Mouse (Mus musculus): ENCODE data around the gene Prmt3. TPM values are rescaled to one million over a fixed set of nuclear protein-coding genes. Genes with fewer than 3 reads are reported as not detected.
A peak's percentile ranks its signal among the peaks of the same experiment; 100 is the strongest.

The Prmt3 gene
- 34.1 and 38.4 TPM in 2 replicates for total RNA-seq (2021)
- long read RNA-seq, transcript Prmt3-201 (16 exons, 2,507 nt): major isoform, 70 of 86 reads
- long read RNA-seq, partial matches to known transcripts: 0 of 86 reads
- long read RNA-seq, other reads (novel, unspliced or antisense): 16 of 86 reads

DNA sequence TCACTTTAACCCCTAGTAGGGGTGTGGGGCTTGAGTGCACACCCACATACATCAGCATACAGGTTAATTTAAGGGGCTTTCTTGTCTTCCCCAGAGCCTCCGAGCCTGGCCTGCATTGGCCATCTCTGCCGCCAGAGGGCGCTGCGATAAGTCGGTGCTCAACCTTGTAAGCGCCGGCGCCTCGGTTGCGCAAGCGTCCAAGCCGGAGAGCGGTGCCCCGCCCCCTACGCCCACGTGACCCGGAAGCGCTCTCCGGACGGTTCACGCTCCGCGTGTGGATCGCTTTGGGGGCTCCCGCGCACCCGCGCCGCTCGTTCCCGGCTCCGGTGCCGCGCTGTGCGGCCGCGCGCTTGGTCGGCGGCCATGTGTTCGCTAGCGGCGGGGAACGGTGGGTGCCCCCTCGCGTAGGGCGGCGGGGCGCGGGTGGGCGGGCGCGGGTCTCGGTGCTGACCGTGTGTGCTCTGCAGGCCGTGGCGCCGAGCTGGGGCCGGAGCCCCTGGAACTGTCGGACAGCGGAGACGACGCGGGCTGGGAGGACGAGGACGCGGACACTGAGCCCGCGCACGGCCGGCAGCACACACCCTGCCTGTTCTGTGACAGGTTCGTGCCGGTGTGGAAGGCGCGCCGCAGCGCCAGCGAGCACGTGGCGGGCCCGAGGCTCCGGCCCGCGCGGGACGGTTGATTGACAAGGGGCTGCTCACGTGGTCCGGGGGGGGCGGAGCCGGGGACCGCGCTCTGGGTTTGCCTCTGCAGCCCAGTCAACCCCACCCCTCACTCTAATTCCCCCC lies at the start of gene Prmt3:
Prmt3 (plus strand) TSS at position 233 of the 788 bp plus-strand sequence.
- DNase-seq: peak; percentile 99

DNA sequence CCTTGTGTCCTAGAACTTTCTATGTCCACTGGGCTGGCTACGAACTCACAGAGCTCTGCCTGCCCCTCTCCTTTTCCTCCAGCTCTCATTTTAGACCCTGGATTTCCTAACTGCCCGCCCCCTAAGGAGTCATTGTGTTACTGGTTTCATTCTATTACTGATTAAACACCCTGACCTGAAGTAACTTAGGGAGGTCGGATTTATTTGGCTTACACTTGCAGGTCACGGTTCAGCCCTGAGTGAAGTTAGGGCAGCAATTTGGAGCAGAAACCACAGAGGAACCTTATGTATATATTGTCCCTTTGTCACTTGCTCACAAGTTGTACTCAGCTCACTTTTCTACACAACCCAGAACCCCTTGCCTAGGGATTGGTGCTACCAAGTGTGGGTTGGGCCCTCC lies 43.8 kb upstream of the Prmt3 start:
- DNase-seq: no peak

DNA sequence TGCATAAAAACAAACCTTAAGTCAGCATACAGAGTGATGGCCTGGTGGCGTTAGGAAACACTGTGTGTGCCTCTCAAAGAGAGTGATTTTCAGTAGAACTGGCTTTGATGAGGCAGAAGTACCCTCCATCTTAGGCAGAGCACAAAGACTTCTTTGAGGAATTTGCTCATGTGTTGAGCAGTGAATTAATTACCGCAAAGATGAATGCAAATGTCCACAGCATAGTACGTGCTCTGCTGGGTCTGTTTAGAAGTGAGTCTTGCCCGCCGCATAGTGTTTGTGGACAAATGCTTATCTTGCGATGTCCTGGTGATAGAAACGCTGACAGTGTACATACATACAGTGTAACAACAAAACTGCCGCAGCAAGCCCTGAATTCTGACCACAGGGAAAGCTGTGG lies 38.7 kb upstream of the Prmt3 start:
- no peak for DNase-seq

DNA sequence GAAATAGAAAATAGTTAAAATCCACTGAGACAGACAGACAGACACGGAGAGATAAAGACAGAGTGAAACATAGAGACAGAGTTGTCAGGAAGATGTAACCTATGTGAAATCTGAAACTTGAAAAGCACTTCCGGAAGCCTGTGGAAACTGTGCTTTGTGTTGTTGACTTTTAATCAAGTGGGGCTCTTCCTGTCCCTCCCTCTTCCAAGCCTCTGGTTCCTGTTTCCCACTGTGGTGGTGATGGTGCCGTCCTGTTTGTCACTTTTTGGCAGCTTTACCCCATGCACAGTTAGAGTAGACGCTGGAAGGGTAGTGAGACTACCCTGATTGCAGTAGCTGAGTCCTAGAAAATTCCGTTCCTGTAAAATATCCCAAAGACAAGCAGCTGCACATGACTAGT lies 36.7 kb upstream of the Prmt3 start:
- DNase-seq: no peak

DNA sequence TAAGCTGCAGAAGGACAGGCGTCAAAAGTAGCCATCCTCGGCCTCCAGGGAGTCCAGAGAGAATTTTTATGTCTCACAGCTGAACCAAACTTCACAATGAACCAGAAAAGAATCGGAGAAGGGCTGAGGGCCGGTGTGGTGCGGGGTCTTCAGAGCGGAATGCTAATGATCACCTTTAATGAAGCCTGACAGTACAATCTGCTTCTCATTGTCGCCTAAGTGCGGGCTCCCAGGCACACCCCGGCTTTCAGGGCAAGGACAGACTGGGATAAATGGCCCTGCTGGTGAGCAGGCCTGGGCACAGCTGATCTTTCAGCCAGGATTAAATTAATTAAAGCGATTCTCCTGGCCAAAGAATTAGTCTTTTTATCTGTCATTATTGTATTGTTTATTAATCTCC lies 36.2 kb upstream of the Prmt3 start:
- DNase-seq: no peak

DNA sequence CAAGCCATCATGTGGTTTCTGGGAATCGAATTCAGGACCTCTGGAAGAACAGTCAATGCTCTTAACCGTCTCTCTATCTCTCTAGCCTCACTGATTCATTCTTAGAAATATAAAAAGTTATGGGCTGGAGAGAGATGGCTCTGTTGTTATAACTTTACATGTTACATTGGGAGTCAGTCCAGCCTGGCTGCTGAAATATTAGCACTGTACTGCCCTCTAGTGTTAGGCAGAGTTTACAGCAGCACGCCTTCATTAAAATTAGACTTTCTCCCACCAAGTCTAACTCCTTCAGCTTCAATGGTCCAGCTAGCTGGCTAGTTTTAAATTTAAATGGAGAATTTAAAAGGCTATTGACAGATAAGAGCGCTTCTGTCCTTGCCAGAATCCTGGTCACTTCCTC lies 27.0 kb upstream of the Prmt3 start:
- peak; percentile 14 for DNase-seq

DNA sequence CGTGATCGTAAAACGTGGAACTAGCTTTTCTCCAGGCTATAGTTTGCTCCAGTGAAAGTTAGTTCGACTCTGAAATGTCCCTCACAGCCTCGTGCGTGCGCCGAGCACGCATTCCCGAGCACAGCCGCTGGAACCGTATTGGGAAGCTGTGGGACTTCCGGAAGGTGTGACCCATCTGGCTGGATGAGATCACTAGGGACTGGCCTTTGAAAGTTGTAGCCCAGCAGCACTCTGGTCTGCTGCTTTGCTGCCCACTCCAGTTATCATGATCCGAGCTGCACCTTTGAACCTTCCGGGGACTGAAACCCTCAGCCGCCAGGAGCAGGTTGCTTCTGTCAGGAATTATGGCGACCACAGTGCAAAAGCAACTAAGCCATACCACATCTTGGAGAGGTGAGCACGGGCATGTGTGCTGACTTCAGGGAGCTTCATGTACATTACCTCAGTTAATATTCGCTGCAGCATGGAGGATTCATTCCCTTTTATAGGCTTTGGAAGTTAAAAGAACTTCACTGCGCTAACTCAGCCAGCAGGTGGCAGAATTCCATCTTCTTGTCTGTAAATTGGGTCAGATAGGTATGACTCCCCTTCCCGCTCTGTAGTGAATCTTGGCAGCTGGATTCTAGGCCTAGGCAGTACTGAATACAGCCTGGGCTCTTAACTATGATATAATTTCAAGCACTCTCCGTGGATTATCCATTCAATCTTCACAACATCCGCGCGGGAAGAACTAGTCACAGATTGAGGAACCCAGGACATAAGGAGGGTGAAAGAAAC lies 25.2 kb upstream of the Prmt3 start:
- DNase-seq: peak; percentile 36

DNA sequence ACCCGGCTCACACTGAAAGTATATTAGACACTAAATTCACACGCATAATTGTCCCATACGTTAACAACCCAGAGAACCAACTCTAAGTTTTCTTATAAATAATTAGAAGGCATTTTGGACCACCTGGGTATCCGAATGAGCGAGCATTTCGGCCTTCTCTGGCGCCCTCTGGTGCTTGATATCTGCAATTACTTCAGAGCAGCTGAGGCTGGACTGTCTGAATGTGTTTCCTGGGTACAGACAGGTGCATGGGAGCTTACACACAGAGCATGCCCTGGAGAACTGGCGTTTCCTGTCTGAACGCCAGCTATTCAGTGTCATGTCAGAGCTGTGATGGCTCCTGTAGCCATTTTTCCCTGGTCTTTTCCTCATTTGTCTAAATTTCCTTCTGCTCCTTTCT lies 23.4 kb upstream of the Prmt3 start:
- peak; percentile 54 for DNase-seq

DNA sequence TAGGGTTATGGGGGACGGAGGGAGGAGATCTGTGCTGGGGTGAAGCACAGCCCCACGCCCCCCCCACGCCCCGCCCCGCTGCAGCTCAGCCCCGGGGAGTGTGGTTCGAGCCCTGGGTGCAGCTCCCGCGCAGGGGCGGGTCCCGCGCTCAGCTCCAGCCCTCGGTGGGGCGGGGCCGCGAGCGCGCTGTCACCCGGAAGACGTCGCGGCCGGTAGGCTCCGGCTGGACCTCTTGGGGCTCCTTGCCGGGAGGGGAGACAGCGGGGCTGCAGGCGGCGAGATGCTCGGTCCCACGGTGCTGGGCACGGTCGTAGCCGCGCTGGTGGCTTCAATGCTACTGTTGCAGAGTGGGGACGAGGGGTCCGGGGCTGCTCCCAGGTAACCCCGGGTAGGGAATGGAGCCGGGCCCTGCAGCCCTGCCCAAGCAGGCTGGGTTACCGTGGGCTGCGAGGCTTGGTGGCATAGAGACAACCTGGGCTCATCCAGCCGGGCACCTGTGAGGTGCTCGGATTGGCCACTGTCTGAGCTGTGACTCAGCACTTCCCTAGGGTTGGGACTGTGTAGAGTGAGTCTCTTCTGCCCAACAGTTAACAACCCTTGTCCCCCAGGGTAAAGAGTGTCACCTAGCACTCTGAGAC lies 19.1 kb upstream of the Prmt3 start, which contains the start of gene Htatip2:
Htatip2 (plus strand) TSS at position 182 of the 638 bp plus-strand sequence.
- peak; percentile 73 for DNase-seq

DNA sequence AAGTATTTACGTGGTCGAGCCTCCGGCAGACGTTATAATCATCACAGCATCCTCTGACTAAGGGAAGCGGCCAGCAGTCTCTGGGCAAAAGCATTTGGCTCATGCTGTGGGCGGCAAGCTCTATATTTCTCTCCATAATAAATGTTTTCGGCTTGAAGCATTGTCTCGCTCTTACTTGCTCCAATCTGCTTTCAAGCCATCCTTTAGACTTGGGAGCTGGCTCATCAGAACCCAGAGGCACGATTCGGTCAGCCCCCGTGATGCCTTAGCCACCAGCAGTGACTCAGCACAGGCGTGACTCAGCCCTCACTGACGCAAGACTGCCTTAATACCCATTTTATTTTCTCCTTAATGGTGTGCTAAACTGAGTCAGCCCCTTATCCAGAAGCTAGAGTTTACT lies 15.5 kb upstream of the Prmt3 start:
- DNase-seq: peak; percentile 80

DNA sequence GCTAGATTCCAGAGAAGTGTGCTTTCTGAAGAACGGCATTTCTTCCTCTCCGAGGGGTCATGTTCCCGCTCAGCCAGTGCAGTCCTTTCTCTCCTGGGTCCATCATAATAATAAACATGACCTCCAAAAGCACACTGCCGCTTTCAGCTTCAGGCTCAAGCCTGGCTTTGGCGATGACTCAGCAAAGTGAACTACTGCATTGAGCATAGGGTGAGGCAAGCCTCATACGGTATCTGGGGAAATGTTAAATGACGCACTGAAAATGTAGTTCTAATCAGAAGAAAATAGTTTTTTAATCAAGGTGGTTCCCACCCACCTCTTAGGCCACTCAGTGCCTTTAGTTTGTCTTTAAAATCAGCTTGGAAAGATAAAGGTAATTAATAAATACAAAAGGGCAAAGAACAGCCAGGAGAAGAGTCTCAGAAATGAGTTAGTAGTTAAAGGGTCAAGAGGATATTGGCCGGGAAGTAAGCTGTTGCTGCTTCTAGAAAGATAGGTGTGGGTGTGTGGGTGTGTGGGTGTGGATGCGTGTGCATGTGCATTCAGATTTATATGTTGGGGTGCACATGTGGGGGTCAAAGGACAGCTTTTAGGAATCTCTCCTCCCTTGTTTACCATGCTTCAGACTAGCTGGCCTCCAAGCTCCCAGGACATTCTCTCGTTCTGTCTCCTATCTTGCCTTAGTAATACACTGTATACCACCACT lies 14.0 kb upstream of the Prmt3 start:
- peak; percentile 45 for DNase-seq

DNA sequence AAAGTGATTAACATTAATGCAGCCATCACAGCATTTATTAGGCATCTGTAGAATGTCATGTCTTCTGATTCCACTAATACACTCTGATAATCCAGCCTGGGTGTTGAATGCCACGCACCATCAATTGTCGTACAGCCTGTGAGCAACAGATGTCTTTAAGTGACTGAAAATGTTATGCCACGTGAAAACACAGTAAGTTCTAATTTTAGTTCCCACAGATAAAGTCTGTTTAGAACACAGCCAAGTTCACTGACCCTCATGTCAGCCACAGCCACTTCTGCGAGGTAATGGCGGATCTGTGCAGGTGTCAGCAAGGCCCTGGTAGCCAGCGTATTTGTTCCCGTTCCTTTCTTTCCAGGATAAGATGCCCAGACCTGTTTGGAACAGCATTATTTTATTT lies 12.0 kb upstream of the Prmt3 start:
- DNase-seq: no peak

DNA sequence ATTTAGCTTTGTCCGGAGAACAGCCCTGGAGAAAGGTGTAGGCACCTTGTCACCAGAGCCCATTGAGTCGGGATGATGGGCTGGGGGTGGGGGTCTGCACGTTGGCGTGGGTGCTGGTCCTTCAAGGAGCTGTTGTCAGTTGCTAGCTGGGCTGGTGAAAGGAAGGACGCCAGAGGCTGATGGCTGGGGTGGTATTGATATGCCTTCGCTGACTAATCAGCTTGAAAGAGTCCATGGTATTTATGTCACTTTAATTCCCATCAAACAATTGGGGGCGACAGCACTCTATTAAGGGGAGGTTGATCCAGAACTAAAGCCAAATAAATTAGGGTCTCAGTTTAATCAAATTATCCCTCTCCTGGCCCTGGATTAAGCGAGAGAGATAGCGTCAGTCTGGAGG lies 9.6 kb upstream of the Prmt3 start:
- no peak for DNase-seq

DNA sequence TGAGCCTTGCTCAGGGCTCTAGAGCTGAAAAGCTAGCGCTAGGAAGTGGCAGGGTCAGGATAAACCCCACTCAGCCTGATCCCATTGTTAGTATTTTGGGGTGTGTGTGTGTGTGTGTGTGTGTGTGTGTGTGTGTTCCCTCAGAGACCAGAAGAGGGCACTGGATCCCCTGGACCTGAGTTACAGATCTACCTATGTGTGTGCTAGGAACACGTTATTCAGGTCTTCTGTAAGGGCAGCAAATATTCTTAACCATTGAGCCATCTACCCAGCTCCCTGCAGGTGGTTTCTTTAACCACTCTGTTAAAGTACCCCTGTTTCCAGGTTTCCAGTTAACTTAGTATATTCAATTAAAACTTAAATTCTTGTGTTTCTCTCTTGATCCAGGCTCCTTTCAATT lies 3.8 kb upstream of the Prmt3 start:
- DNase-seq: no peak

DNA sequence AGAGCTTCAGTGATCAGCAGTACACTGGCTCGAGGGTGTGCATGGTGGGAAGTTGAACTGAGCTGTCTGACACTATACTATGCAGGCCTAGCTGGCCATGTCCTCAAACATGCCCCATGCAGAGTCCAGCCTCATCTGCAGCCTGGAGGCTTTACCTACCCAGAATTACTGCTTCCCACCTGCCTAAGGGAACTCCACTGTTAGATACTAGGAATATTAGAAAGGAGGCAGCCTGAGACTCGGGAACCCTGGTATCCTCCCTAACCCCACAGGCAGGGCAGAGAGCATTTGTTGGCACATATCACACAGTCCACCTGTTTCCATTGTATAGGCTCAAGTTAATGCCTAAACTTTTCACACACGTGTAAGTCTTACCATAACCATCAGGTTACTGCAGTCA lies 561 bp upstream of the Prmt3 start:
- DNase-seq: no peak

DNA sequence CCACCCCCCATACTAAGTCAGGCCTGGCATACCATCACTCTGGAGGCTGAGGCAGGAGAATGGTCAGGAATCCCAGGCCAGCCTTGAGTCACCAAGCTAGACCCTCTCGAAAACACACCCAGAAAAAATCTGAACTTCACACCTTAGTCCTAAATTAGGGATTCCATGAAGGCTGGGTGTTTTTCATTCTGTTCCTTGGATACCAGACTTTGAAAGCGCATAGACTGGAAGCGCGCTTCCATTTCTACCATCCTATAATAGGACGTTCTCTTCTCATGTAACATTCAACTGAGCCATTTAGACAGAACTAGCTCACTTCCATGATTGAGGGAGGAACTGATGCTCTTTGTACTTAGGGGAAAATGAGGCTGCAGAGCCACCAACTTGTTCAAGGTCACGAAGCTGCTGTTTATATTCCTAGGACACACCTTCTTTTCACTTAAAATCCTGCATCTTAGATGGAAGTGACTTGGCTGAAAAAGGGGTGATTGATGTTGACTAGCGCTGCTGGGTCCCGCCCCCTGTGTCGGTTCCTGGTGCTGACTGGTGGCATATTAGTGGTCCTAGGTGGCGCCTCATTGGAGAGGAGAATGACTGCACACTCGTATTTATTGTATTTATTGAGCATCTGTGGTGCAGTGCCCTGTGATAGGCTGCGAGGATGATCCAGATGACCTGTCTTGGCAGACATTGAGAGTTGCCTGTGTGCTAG lies 914 bp downstream of the Prmt3 start:
- DNase-seq: no peak

DNA sequence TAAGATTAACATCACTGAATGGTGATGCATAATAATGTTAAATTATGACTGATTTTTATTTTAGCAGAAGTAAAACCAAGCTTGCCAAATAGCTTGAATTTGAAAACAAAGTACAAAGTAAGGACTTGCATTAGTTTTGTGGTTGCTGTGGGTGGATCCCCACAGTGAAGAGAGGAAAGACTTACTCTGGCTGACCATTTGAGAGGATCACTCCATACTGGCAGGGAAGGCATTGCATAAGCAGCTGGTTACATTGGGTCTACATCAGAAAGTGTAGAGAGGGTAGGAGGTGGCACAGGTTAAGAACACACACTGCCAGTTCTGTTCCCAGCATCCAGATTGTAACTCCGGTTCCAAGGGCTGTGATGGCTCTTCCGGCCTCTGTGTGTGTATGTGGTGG lies 4.9 kb downstream of the Prmt3 start:
- DNase-seq: no peak

DNA sequence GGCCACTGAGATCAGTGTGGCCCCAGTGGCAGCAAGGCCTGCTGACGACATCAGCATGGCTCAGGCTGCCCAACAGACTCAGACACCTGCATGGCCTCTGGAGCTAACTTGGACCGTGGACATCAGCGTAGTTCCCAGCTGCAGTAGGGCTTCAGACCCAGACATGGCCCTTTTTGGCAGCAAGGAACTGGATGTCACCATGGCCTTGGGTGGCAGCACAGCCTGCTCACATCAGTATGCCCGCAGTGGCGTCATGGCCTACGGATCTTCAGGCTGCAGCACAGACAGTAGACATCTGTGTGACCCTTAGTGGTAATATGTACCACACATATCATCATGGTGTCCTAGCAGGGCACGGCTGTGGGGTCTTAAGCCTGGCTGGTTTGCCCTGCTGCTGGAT lies 7.0 kb downstream of the Prmt3 start:
- DNase-seq: peak; percentile 33

DNA sequence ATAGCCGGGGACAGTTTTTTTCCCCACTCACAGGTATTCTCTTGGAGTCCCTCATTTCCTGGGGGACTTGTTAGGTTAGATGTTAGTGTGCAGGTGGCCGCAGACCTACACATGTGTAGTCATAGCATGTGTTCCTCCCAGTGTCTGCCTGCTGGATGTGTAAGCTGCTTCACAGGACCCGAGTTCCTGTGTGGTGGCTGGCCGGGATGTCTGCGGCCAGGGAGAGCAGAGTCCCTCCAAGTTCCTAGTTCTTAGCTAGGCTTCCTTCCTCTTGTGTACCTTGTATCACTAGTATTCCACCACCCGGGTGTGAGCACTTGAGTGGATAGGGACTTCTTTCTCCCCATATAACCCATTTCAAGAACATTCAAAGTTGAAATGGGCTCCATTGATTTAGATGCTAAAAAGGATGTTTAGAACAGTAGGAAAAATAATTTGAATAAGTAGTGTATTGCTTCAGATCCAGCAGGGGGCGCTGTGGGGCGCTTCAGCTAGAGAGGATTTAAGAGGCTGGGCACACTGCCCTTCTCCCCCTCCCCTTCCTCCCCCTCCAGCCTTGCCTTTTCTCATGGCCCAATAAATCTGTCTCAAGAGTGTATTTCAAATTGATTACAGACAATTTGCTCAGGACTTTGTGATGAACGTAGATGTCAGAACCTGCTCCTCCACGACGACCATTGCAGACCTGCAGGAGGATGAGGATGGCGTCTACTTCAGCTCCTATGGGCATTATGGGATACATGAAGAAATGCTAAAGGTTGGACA lies 8.7 kb downstream of the Prmt3 start:
- peak; percentile 77 for DNase-seq

DNA sequence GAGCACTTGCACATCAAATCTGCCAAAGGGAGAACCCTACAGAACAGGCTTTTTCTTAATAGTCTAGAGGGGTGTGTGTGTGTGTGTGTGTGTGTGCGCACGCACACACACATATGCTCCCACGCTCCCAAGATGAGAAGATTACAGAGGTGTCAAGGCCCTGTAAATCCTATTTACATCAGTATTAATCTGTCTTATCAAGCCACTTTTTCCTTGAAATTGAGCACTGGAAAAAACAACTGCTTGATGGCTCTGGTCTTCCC lies 9.2 kb downstream of the Prmt3 start:
- DNase-seq: no peak

DNA sequence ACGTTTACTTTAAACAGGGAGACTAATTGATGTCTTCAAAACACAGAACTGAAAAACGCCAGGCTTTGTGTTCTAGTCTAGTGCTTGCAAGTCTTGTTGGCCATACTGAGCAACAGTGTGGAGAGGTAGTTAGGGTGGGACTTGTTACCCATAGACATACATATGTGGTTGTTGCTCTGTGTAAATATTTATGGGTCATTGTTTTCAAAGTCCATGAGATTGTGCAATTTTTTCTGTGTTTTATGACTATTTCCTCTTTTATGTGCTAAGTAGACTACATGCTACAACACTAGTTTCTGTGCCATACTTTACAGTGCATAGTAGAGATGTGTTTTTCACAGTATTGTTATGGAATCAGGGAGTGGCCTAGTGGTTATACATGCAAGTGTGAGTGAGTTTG lies 16.2 kb downstream of the Prmt3 start:
- no peak for DNase-seq

All from adrenal gland, postnatal 25 days (tissue).